Mouse (Mus musculus) myocyte (in vitro differentiated cells): ENCODE data around the gene Rps6kl1.

ENCODE experiments used
- MAX ChIP-seq: IDR thresholded peaks from one replicate; pipeline ENCODE4 v1.6.1; 2011; ENCODE audit warnings: low read depth, mild to moderate bottlenecking, control low read depth
- MYOD1 ChIP-seq, 3 experiments: IDR thresholded peaks; one replicate each; pipeline ENCODE4 v1.6.1; 2011; ENCODE audit warnings: control low read depth in 2 of 3, low read depth in 2 of 3, mild to moderate bottlenecking in 2 of 3, moderate library complexity in 1 of 3; ENCODE audit not compliant: insufficient read length in 2 of 3, control insufficient read depth in 1 of 3
- POLR2A ChIP-seq: IDR thresholded peaks from one replicate; pipeline ENCODE4 v1.6.1; 2011; ENCODE audit warnings: low read depth, mild to moderate bottlenecking, control low read depth, moderate library complexity; ENCODE audit not compliant: insufficient read length

DNA sequence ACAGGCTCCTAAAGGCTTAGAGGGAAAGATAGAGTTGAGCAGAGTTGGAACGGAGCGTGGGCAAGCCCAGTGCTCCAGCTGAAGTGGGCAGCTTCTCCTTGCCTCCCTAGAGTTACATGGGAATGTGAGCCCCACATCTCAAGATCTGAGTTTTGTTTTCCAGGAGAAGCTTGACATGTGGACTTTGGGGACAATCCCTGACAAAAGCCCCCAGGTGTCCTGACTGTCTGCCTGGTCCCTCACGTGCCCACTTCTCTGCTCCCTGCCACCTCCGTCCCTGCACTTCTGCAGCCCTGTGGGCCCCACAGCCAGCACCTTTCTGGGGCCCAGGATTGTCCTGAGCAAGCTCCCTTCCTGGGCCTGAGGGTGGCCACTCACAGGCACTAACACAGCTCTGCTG lies 6.2 kb downstream of the Rps6kl1 start:
- TF ChIP-seq MAX (no peak), MYOD1 (IDR thresholded peaks at IDR 0.05; ENCODE audit: control insufficient read depth in 1 of 3, insufficient read length in 2 of 3, low read depth in 2 of 3) (no peak), POLR2A (no peak)
